In genomic region chr2:135838135-135838534, GRCm38 (mm10) we compare ENCODE assay signal across 23 mouse cellular contexts.
A peak's percentile ranks its signal among the peaks of the same experiment; 100 is the strongest.
DNase-seq lines count a peak whose midpoint lies in the region; ATAC-seq and TF ChIP-seq lines count a peak whose summit lies in the region.
"Had no signal": no experiment of that assay in that cellular context is flagged by ENCODE, and none has a peak within 500 bp of the region (broad histone marks: within the 10 kb centered on the region; RNA-seq: fewer than 3 reads in every experiment).

No protein-coding gene starts in this region.

- H3K36me3 ChIP-seq in heart, embryonic 11.5 days (ENCODE audit: control insufficient read depth, insufficient read depth, low read length) = no peaks in the 10 kb centered on the region
- no peaks in the 10 kb centered on the region for H3K36me3 ChIP-seq in heart, embryonic 15.5 days
- H3K36me3 ChIP-seq: embryonic facial prominence, embryonic 15.5 days; forebrain, embryonic 10.5 days; G1E; hindbrain, embryonic 10.5 days; intestine, embryonic 15.5 days had no signal

- TF ChIP-seq POLR2A in cerebellum, adult 2 months (IDR thresholded peaks at IDR 0.05; ENCODE audit: borderline replicate concordance, insufficient read depth, low read length) = no peak

- H3K27ac ChIP-seq in cerebellum, adult 2 months (ENCODE audit: insufficient read depth, low read length) = peak overlapping the region; percentile 97
- H3K27ac ChIP-seq in heart, embryonic 11.5 days (ENCODE audit: low read depth, low read length) = 0 out of 2 replicates have a peak overlapping the region, but pooled peaks have one; percentile 22
- H3K27ac ChIP-seq in heart, embryonic 15.5 days = peak overlapping the region; percentile 34; the same call in 1 of the 2 replicates
- H3K27ac ChIP-seq: embryonic facial prominence, embryonic 15.5 days; forebrain, embryonic 10.5 days; hindbrain, embryonic 10.5 days; hindbrain, embryonic 14.5 days; intestine, embryonic 15.5 days had no signal

- H3K9me3 ChIP-seq in heart, embryonic 11.5 days (replicated peaks; ENCODE audit: control insufficient read depth, low read length) = no peaks in the 10 kb centered on the region
- H3K9me3 ChIP-seq in heart, embryonic 15.5 days (replicated peaks) = no peaks in the 10 kb centered on the region
- H3K9me3 ChIP-seq: embryonic facial prominence, embryonic 15.5 days; forebrain, embryonic 10.5 days; hindbrain, embryonic 10.5 days; intestine, embryonic 15.5 days had no signal

- intact Hi-C loops in heart, postnatal 10 days (cut with DNase I) = no loop called here

- H3K4me2 ChIP-seq in heart, embryonic 11.5 days = no peak overlapping the region
- H3K4me2 ChIP-seq in heart, embryonic 15.5 days = no peak overlapping the region
- H3K4me2 ChIP-seq: embryonic facial prominence, embryonic 15.5 days; hindbrain, embryonic 14.5 days; intestine, embryonic 15.5 days had no signal

- no peaks in the 10 kb centered on the region for H3K27me3 ChIP-seq in cerebellum, adult 2 months (ENCODE audit: control insufficient read depth, insufficient read depth, low read length)
- no peaks in the 10 kb centered on the region for H3K27me3 ChIP-seq in heart, embryonic 11.5 days (ENCODE audit: control insufficient read depth, insufficient read depth, low read length)
- H3K27me3 ChIP-seq in heart, embryonic 15.5 days = no peaks in the 10 kb centered on the region
- H3K27me3 ChIP-seq: embryonic facial prominence, embryonic 15.5 days; intestine, embryonic 15.5 days had no signal

- H3K4me1 ChIP-seq in cerebellum, adult 2 months (ENCODE audit: control insufficient read depth, insufficient read depth, low read length) = peaks cover 59% of the 10 kb centered on the region
- H3K4me1 ChIP-seq in heart, embryonic 11.5 days (ENCODE audit: control insufficient read depth, insufficient read depth, low read length) = peaks cover 17% of the 10 kb centered on the region
- peaks cover 29% of the 10 kb centered on the region for H3K4me1 ChIP-seq in heart, embryonic 15.5 days (replicated peaks)
- H3K4me1 ChIP-seq: embryonic facial prominence, embryonic 15.5 days; forebrain, embryonic 10.5 days; hindbrain, embryonic 10.5 days; intestine, embryonic 15.5 days had no signal

- no peak overlapping the region for H3K9ac ChIP-seq in heart, embryonic 11.5 days (ENCODE audit: low read depth, low read length)
- no peak overlapping the region for H3K9ac ChIP-seq in heart, embryonic 15.5 days
- H3K9ac ChIP-seq: embryonic facial prominence, embryonic 15.5 days; hindbrain, embryonic 14.5 days; intestine, embryonic 15.5 days had no signal

- H3K4me3 ChIP-seq in cerebellum, adult 2 months (replicated peaks; ENCODE audit: insufficient read depth, low read depth, low read length) = no peak overlapping the region
- no peak overlapping the region for H3K4me3 ChIP-seq in heart, embryonic 11.5 days (ENCODE audit: low read depth, low read length)
- no peak overlapping the region for H3K4me3 ChIP-seq in heart, embryonic 15.5 days
- H3K4me3 ChIP-seq: embryonic facial prominence, embryonic 15.5 days; erythroblast, embryonic 14.5 days; forebrain, embryonic 10.5 days; gastrocnemius, adult 2 months; hindbrain, embryonic 10.5 days; intestine, embryonic 15.5 days had no signal

- no peak for ATAC-seq in heart, embryonic 11.5 days (replicated peaks; ENCODE audit: insufficient number of reproducible peaks, low FRiP score, low TSS enrichment)
- ATAC-seq in heart, embryonic 15.5 days (replicated peaks; ENCODE audit: insufficient number of reproducible peaks, insufficient read depth, low FRiP score, low read depth) = no peak
- ATAC-seq in megakaryocyte-erythroid progenitor cell, adult 5-6 weeks (replicated peaks; ENCODE audit: low FRiP score, low TSS enrichment, poor library complexity, severe bottlenecking) = peak; percentile 61
- ATAC-seq: CD4-positive, CD25-positive, alpha-beta regulatory T cell, adult 4 months; forebrain, embryonic 14.5 days; intestine, embryonic 15.5 days had no signal

- DNase-seq in cerebellum, adult 2 months = no peak
- no peak for DNase-seq in cerebellum, adult 11-12 months
- DNase-seq in heart, postnatal 10 days = no peak
- DNase-seq in heart, adult 18-20 months = no peak
- DNase-seq: adrenal gland, adult 8-10 months; adrenal gland, postnatal 36 days; B cell, adult 2 months; embryo, embryonic 11 days; gastrocnemius, adult 2 months; gastrocnemius, postnatal 25 days; kidney, adult 18-20 months had no signal

- TF ChIP-seq CTCF in cerebellum, adult 2 months (IDR thresholded peaks at IDR 0.05; ENCODE audit: borderline replicate concordance, insufficient read depth, low read depth, low read length) = no peak

Comparison
In these comparisons a context has a peak if more than half of its experiments do, and no peak if none do; other contexts are left out.
1. H3K27ac ChIP-seq: peak in every context shown above with its lines; median percentile 97 in cerebellum, adult 2 months; 34 in heart, embryonic 15.5 days; 22 in heart, embryonic 11.5 days.